In genomic region chr2:130840846-130841245, GRCm38 (mm10) we compare ENCODE assay signal across 9 mouse cellular contexts.
DNase-seq lines count a peak whose midpoint lies in the region; ATAC-seq and TF ChIP-seq lines count a peak whose summit lies in the region.
"Had no signal": no experiment of that assay in that cellular context is flagged by ENCODE, and none has a peak within 500 bp of the region (broad histone marks: within the 10 kb centered on the region; RNA-seq: fewer than 3 reads in every experiment).

No protein-coding gene starts in this region.

- ATAC-seq in hindbrain, embryonic 11.5 days (ENCODE audit: low FRiP score), result peak; percentile 76
- ATAC-seq in lung, embryonic 14.5 days (ENCODE audit: insufficient read depth), result peak; percentile 54

- TF ChIP-seq POLR2A in thymus, adult 2 months (IDR thresholded peaks at IDR 0.05; ENCODE audit: control insufficient read depth, extremely low read depth, insufficient read depth, low read length, poor library complexity), result no peak

- peaks cover 10% of the 10 kb centered on the region for H3K36me3 ChIP-seq in forebrain, embryonic 10.5 days (replicated peaks)
- H3K36me3 ChIP-seq in hindbrain, embryonic 11.5 days (ENCODE audit: control insufficient read depth, insufficient read depth, low read length), result no peaks in the 10 kb centered on the region
- 0 out of 2 replicates have a peak, but pooled peaks cover 6% of the 10 kb centered on the region for H3K36me3 ChIP-seq in lung, embryonic 14.5 days (ENCODE audit: insufficient read depth)
- no peaks in the 10 kb centered on the region for H3K36me3 ChIP-seq in thymus, adult 2 months (ENCODE audit: control insufficient read depth, insufficient read depth, low read length)

- peaks cover 16% of the 10 kb centered on the region; the same call in 1 of the 2 replicates for H3K27me3 ChIP-seq in forebrain, embryonic 10.5 days (ENCODE audit: poor library complexity, severe bottlenecking)
- no peaks in the 10 kb centered on the region for H3K27me3 ChIP-seq in hindbrain, embryonic 11.5 days (ENCODE audit: control insufficient read depth, insufficient read depth, low read length)
- no peaks in the 10 kb centered on the region for H3K27me3 ChIP-seq in lung, embryonic 14.5 days (ENCODE audit: insufficient read depth, low read length)
- H3K27me3 ChIP-seq in thymus, adult 2 months (ENCODE audit: control insufficient read depth, insufficient read depth, low read length), result no peaks in the 10 kb centered on the region

- no peak for TF ChIP-seq CTCF in gastrocnemius, adult 2 months (IDR thresholded peaks at IDR 0.05)
- no peak for TF ChIP-seq CTCF in lung, embryonic 14.5 days (IDR thresholded peaks at IDR 0.05; ENCODE audit: low read depth)
- TF ChIP-seq CTCF in thymus, adult 2 months (IDR thresholded peaks at IDR 0.05; ENCODE audit: borderline replicate concordance, control insufficient read depth, extremely low read depth, insufficient read depth, low read length, poor library complexity), result no peak

- peak overlapping the region; percentile 93; the same call in 1 of the 2 replicates for H3K9ac ChIP-seq in hindbrain, embryonic 11.5 days (ENCODE audit: low read depth, low read length)
- H3K9ac ChIP-seq in lung, embryonic 14.5 days, result no peak overlapping the region

- H3K27ac ChIP-seq in gastrocnemius, adult 2 months, result peak overlapping the region; percentile 89; the same call in 1 of the 2 replicates
- H3K27ac ChIP-seq in forebrain, embryonic 10.5 days, result peak overlapping the region; percentile 93
- H3K27ac ChIP-seq in hindbrain, embryonic 11.5 days (ENCODE audit: low read depth, low read length), result 0 out of 2 replicates have a peak overlapping the region, but pooled peaks have one; percentile 95
- H3K27ac ChIP-seq in lung, embryonic 14.5 days (ENCODE audit: low read depth), result no peak overlapping the region
- H3K27ac ChIP-seq in thymus, adult 2 months (ENCODE audit: control insufficient read depth, insufficient read depth, low read length), result no peak overlapping the region

- H3K4me1 ChIP-seq in forebrain, embryonic 10.5 days, result peaks cover 29% of the 10 kb centered on the region
- no peaks in the 10 kb centered on the region for H3K4me1 ChIP-seq in hindbrain, embryonic 11.5 days (replicated peaks; ENCODE audit: control insufficient read depth, insufficient read depth, low read length)
- no peaks in the 10 kb centered on the region; the same call in 1 of the 2 replicates for H3K4me1 ChIP-seq in lung, embryonic 14.5 days (ENCODE audit: insufficient read depth)
- peaks cover 9% of the 10 kb centered on the region for H3K4me1 ChIP-seq in thymus, adult 2 months (replicated peaks; ENCODE audit: control insufficient read depth, insufficient read depth, low read length)

- peak overlapping the region; percentile 76; the same call in 1 of the 2 replicates for H3K4me2 ChIP-seq in hindbrain, embryonic 11.5 days (replicated peaks; ENCODE audit: low read depth, low read length)
- H3K4me2 ChIP-seq in lung, embryonic 14.5 days, result peak overlapping the region; percentile 88

- no peak for DNase-seq in gastrocnemius, adult 2 months
- no peak for DNase-seq in gastrocnemius, postnatal 10 days
- DNase-seq in forebrain, embryonic 10.5 days (ENCODE audit: extremely low spot score, low spot score), result peak; percentile 73
- DNase-seq in hindbrain, embryonic 11.5 days (ENCODE audit: low spot score), result peak; percentile 86
- peak; percentile 96 for DNase-seq in layer of hippocampus, adult 9-10 months (ENCODE audit: low spot score)
- DNase-seq in lung, embryonic 14.5 days, result peak; percentile 82
- DNase-seq in retina, embryonic 14.5 days (ENCODE audit: low spot score), result peak; percentile 94
- no peak for DNase-seq in thymus, adult 2 months

- peak overlapping the region; percentile 98 for H3K4me3 ChIP-seq in gastrocnemius, adult 2 months
- H3K4me3 ChIP-seq in forebrain, embryonic 10.5 days, result peak overlapping the region; percentile 73
- H3K4me3 ChIP-seq in hindbrain, embryonic 11.5 days (ENCODE audit: low read depth, low read length), result peak overlapping the region; percentile 90
- H3K4me3 ChIP-seq in lung, embryonic 14.5 days (ENCODE audit: low read depth, low read length), result peak overlapping the region; percentile 91
- no peak overlapping the region for H3K4me3 ChIP-seq in thymus, adult 2 months (ENCODE audit: control insufficient read depth, insufficient read depth, low read length)

- H3K9me3 ChIP-seq in forebrain, embryonic 10.5 days, result no peaks in the 10 kb centered on the region
- no peaks in the 10 kb centered on the region for H3K9me3 ChIP-seq in hindbrain, embryonic 11.5 days (ENCODE audit: control insufficient read depth, low read length)
- H3K9me3 ChIP-seq in lung, embryonic 14.5 days (ENCODE audit: low read depth, low read length), result no peaks in the 10 kb centered on the region
- H3K9me3 ChIP-seq: megakaryocyte, embryonic 14.5 days had no signal

- intact Hi-C loops in gastrocnemius, adult 2 months (cut with DNase I), result loop anchor here (2.0 kb wide), 1 partner anchor 66 kb away; the partner anchor contains the start of genes 4930402H24Rik and Atrn

- 4% methylated on average over 4 of the region's 4 CpGs for WGBS in forebrain, embryonic 10.5 days
- WGBS in hindbrain, embryonic 11.5 days, result 5% methylated on average over 4 of the region's 4 CpGs
- 9% methylated on average over 4 of the region's 4 CpGs for WGBS in lung, embryonic 14.5 days
- WGBS in thymus, adult 2 months, result 50% methylated on average over 4 of the region's 4 CpGs

Comparison
In these comparisons a context has a peak if more than half of its experiments do, and no peak if none do; other contexts are left out.
1. DNase-seq: peak in forebrain, embryonic 10.5 days (single experiment), hindbrain, embryonic 11.5 days (single experiment), layer of hippocampus, adult 9-10 months (single experiment), lung, embryonic 14.5 days (single experiment) and retina, embryonic 14.5 days (single experiment); none in gastrocnemius, adult 2 months (single experiment), gastrocnemius, postnatal 10 days (single experiment) and thymus, adult 2 months (single experiment).
2. H3K27ac ChIP-seq: peak in gastrocnemius, adult 2 months (single experiment), forebrain, embryonic 10.5 days (single experiment) and hindbrain, embryonic 11.5 days (single experiment); none in lung, embryonic 14.5 days (single experiment) and thymus, adult 2 months (single experiment).